Mouse (Mus musculus): ENCODE results near the gene Fmnl2. TPM values are rescaled to one million over a fixed set of nuclear protein-coding genes. Genes with fewer than 3 reads are reported as not detected.

The Fmnl2 gene
- polyA plus RNA-seq, 1 experiment from 2014 or later = 10.2 TPM

GRCm38 (mm10) chr2:52949556-52949955, 91.9 kb downstream of the Fmnl2 start:
- H3K27me3 ChIP-seq (replicated peaks) = no peaks in the 10 kb centered on the region
- 91% methylated on average over 4 of the region's 4 CpGs for WGBS
- no peak for ATAC-seq (replicated peaks)

DNA sequence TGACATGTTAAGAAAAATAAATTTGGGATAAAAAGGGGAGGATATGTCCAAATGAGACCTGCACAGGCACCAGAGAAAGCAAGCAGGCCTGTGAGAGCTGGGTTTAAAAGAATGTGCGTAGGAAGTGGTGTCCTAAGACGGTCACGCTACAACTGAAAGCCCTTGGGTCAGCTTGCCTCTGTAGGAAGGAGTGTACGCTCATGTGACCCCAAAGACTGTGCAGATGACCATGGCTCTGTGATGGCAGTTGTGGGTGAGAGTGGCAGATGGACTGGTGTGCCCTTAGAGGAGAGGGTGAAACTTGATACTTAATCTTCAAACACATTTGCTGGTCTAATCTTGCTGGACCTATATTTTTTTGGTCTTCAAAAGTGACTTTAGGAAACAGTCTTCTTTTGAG, 92.6 kb downstream of the Fmnl2 start:
- Histone ChIP-seq H3K36me3 (replicated peaks) (no peaks in the 10 kb centered on the region), H3K27ac (no peak overlapping the region), H3K4me2 (no peak overlapping the region), H3K4me1 (peaks cover 18% of the 10 kb centered on the region), H3K9ac (no peak overlapping the region), H3K4me3 (no peak overlapping the region), H3K9me3 (no peaks in the 10 kb centered on the region), H3K27me3 (replicated peaks) (no peaks in the 10 kb centered on the region)
- no peak for ATAC-seq (replicated peaks)
- 83% methylated on average over 4 of the region's 4 CpGs for WGBS

More at GRCm38 (mm10) chr2:52949556-52949955, 91.9 kb downstream of the Fmnl2 start:
- Histone ChIP-seq H3K4me3 (no peak overlapping the region), H3K9me3 (no peaks in the 10 kb centered on the region), H3K4me2 (no peak overlapping the region), H3K9ac (no peak overlapping the region), H3K27ac (no peak overlapping the region), H3K4me1 (peaks cover 24% of the 10 kb centered on the region), H3K36me3 (replicated peaks) (no peaks in the 10 kb centered on the region)

- no peak for ATAC-seq (replicated peaks)
- no peak overlapping the region for H3K4me3 ChIP-seq
- 80% methylated on average over 6 of the region's 6 CpGs for WGBS
Measured at GRCm38 (mm10) chr2:52952202-52952730, 94.6 kb downstream of the Fmnl2 start.

DNA sequence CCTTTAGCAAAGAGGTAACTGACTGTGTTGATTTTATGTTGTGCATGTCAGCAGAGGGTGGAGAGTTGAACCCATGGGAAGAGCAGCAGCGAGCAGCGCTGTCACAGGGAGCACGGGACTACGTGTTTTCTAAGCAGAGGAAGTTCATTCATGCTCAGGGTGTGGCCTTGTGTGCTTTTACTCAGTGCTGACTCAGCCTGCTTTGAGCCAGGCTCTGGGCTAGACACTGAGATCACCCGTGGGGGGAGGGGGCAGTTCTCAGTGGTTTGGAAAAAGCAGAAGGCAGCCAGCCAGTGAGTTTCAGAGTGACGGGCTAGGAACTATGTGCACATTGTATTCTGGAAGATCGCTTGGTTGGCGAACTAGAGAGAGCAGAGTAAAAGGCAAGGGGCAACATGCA, 97.4 kb downstream of the Fmnl2 start:
- Histone ChIP-seq H3K4me2 (no peak overlapping the region), H3K4me1 (peaks cover 29% of the 10 kb centered on the region), H3K27ac (no peak overlapping the region), H3K27me3 (replicated peaks) (no peaks in the 10 kb centered on the region), H3K9ac (no peak overlapping the region), H3K36me3 (replicated peaks) (no peaks in the 10 kb centered on the region), H3K4me3 (no peak overlapping the region), H3K9me3 (no peaks in the 10 kb centered on the region)
- no peak for ATAC-seq (replicated peaks)
- WGBS = 74% methylated on average over 8 of the region's 8 CpGs

More at GRCm38 (mm10) chr2:52952202-52952730, 94.6 kb downstream of the Fmnl2 start:
- Histone ChIP-seq H3K27ac (no peak overlapping the region), H3K27me3 (replicated peaks) (no peaks in the 10 kb centered on the region), H3K4me2 (no peak overlapping the region), H3K4me1 (peaks cover 2% of the 10 kb centered on the region; the same call in 1 of the 2 replicates), H3K9ac (no peak overlapping the region), H3K36me3 (replicated peaks) (no peaks in the 10 kb centered on the region), H3K9me3 (no peaks in the 10 kb centered on the region)

GRCm38 (mm10) chr2:52955831-52956230, 98.2 kb downstream of the Fmnl2 start:
- Histone ChIP-seq H3K9ac (no peak overlapping the region), H3K27ac (no peak overlapping the region), H3K27me3 (replicated peaks) (no peaks in the 10 kb centered on the region), H3K4me1 (peaks cover 33% of the 10 kb centered on the region), H3K9me3 (no peaks in the 10 kb centered on the region), H3K36me3 (replicated peaks) (no peaks in the 10 kb centered on the region), H3K4me3 (no peak overlapping the region), H3K4me2 (no peak overlapping the region)
- WGBS = 93% methylated on average over 10 of the region's 10 CpGs
- ATAC-seq (replicated peaks) = no peak

GRCm38 (mm10) chr2:52957771-52958534, 100.3 kb downstream of the Fmnl2 start:
- Histone ChIP-seq H3K4me2 (peak overlapping the region; percentile 44), H3K27ac (peak overlapping the region; percentile 66), H3K4me1 (peaks cover 39% of the 10 kb centered on the region), H3K36me3 (replicated peaks) (no peaks in the 10 kb centered on the region), H3K4me3 (no peak overlapping the region), H3K27me3 (replicated peaks) (no peaks in the 10 kb centered on the region), H3K9ac (no peak overlapping the region), H3K9me3 (no peaks in the 10 kb centered on the region)
- peak; percentile 18; the same call in 1 of the 2 replicates for ATAC-seq (replicated peaks)
- 21% methylated on average over 8 of the region's 8 CpGs for WGBS

DNA sequence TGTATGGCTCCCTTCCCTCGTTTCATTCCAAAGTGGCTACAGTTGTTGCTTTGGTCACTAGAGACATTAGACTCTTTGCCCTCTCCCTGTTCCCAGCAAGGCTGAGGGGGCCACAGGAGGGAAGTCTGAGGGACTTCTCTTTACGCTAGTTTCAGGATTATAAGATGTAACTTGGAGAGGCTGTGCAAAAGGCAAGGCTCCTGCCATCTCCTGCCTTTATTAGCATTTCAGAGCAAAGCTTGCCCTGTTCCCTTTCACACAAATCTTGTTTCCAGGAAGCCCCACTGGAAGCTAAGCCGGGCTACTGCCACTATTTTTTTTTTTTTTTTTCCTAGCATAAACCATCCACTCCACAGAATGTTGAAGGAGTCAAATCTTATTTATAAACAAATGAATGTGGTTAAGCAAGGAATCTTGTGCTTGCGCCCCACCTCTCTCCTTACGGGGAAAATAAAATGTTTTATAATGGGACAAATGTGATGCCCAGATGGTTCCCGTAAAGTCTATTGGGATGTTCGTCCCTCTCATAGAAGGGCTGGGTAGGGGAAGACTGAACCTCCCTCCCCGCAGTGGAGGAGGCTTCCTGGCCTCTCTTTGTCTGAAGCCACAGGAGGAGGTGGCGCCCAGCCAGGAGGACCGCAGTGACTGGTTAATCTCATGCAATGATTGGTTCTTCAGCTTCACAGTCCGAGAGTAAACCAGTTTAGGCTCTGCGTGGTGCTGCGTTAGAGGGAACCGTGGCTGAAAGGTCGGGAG, 101.1 kb downstream of the Fmnl2 start:
- H3K4me1 ChIP-seq = peaks cover 44% of the 10 kb centered on the region
- 0 out of 2 replicates have a peak overlapping the region, but pooled peaks have one; percentile 14 for H3K4me3 ChIP-seq
- WGBS = 3% methylated on average over 15 of the region's 15 CpGs

DNA sequence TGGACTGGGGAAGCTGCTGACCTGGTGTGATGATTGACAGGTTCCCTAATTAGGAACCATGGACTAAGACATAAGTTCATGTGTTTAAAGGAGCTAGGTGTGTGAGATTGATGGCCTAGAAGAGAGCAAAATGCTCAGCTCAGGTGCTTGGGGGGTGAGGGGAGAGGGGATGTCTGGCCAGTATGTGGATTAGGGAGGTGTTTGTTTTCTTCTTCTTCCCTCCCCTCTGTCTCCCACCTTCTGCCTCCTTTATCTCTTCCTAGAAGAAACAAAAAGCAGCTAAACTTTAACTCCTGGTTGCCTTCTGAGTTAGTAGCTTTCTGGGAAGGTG, 101.6 kb downstream of the Fmnl2 start:
- H3K4me1 ChIP-seq = peaks cover 47% of the 10 kb centered on the region
- H3K27ac ChIP-seq = peak overlapping the region; percentile 66
- H3K4me2 ChIP-seq = peak overlapping the region; percentile 44
- 0 out of 2 replicates have a peak overlapping the region, but pooled peaks have one; percentile 14 for H3K4me3 ChIP-seq
- H3K27me3 ChIP-seq (replicated peaks) = no peaks in the 10 kb centered on the region
- no peak; the same call in 1 of the 2 replicates for ATAC-seq (replicated peaks)
- no peaks in the 10 kb centered on the region for H3K9me3 ChIP-seq
- H3K9ac ChIP-seq = 0 out of 2 replicates have a peak overlapping the region, but pooled peaks have one; percentile 2
- H3K36me3 ChIP-seq (replicated peaks) = no peaks in the 10 kb centered on the region

More for the DNA sequence above, 101.1 kb downstream of the Fmnl2 start:
- H3K9me3 ChIP-seq = no peaks in the 10 kb centered on the region
- peak overlapping the region; percentile 44 for H3K4me2 ChIP-seq
- H3K27ac ChIP-seq = peak overlapping the region; percentile 66
- H3K9ac ChIP-seq = 0 out of 2 replicates have a peak overlapping the region, but pooled peaks have one; percentile 2
- no peaks in the 10 kb centered on the region for H3K27me3 ChIP-seq (replicated peaks)
- peak; percentile 77 for ATAC-seq (replicated peaks)
- no peaks in the 10 kb centered on the region for H3K36me3 ChIP-seq (replicated peaks)

DNA sequence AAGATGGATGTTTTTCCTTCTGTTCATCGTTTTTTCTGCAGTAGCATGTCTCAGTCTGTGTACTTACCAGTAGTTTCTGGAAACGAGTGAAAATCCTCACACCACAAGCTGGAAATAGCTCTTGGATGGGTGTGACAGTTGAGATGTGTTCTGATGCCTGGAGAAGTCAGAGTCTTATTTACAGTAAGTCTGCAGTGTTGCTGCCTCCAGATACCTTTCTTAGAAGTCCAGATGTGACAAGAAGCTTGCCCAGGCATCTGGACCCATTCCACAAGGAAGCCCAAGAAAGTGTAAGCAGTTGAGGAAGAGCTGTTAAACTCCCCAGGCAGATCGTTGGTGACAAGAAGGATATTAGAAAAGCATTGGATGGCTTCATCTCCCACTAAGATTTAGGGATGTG, 102.3 kb downstream of the Fmnl2 start:
- no peak for ATAC-seq (replicated peaks)
- H3K9ac ChIP-seq = no peak overlapping the region
- H3K4me1 ChIP-seq = peaks cover 49% of the 10 kb centered on the region
- H3K27ac ChIP-seq = no peak overlapping the region
- no peak overlapping the region for H3K4me2 ChIP-seq
- H3K4me3 ChIP-seq = no peak overlapping the region
- H3K27me3 ChIP-seq (replicated peaks) = no peaks in the 10 kb centered on the region
- WGBS = 38% methylated on average over 3 of the region's 3 CpGs
- no peaks in the 10 kb centered on the region for H3K36me3 ChIP-seq (replicated peaks)
- no peaks in the 10 kb centered on the region for H3K9me3 ChIP-seq

GRCm38 (mm10) chr2:52960697-52961096, 103.0 kb downstream of the Fmnl2 start:
- Histone ChIP-seq H3K27ac (no peak overlapping the region), H3K27me3 (replicated peaks) (no peaks in the 10 kb centered on the region), H3K36me3 (replicated peaks) (no peaks in the 10 kb centered on the region), H3K9ac (no peak overlapping the region), H3K4me1 (peaks cover 49% of the 10 kb centered on the region), H3K4me2 (no peak overlapping the region), H3K4me3 (no peak overlapping the region), H3K9me3 (no peaks in the 10 kb centered on the region)
- ATAC-seq (replicated peaks) = no peak
- WGBS = 63% methylated on average over 2 of the region's 2 CpGs

- Histone ChIP-seq H3K4me2 (no peak overlapping the region), H3K36me3 (replicated peaks) (no peaks in the 10 kb centered on the region), H3K27me3 (replicated peaks) (no peaks in the 10 kb centered on the region), H3K4me3 (no peak overlapping the region), H3K9me3 (no peaks in the 10 kb centered on the region), H3K9ac (no peak overlapping the region), H3K4me1 (peaks cover 43% of the 10 kb centered on the region), H3K27ac (no peak overlapping the region)
- no peak for ATAC-seq (replicated peaks)
- WGBS = 86% methylated on average over 1 of the region's 1 CpGs
Measured at GRCm38 (mm10) chr2:52963439-52963838, 105.8 kb downstream of the Fmnl2 start.

DNA sequence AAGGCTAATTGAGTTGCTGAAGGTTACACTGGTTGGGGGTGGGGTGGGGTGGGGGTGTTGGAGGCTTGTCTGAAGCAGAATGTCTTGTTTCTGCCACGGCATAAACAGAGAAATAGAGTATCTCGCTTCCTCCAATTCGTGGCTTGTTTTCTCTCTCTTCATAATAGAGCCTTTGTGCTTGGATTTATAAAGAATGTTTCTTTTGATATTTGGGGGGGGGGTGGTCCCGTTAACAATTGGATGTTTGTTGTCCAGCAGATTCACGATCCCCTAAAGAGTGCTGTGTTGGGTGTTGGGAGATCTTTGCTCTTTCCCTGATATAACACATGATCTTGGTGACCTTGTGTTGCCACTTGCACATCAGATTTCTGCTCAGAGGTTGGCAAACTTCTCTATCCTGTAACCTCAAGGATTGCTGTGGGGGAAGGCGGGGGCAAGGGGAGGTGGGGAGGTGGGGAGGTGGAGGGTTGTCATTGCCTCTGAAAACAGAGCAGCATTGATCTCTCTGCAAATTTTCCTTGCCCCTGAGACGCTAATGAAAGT, 106.8 kb downstream of the Fmnl2 start:
- H3K9me3 ChIP-seq = no peaks in the 10 kb centered on the region
- no peak overlapping the region for H3K4me2 ChIP-seq
- no peak overlapping the region for H3K27ac ChIP-seq
- H3K4me3 ChIP-seq = no peak overlapping the region
- H3K36me3 ChIP-seq (replicated peaks) = no peaks in the 10 kb centered on the region
- H3K4me1 ChIP-seq = peaks cover 33% of the 10 kb centered on the region
- H3K9ac ChIP-seq = no peak overlapping the region
- WGBS = 51% methylated on average over 7 of the region's 7 CpGs
- ATAC-seq (replicated peaks) = no peak
- H3K27me3 ChIP-seq (replicated peaks) = no peaks in the 10 kb centered on the region

Measured in midbrain, embryonic 15.5 days (tissue).